Mouse (Mus musculus): Measurements from ENCODE around the gene Mustn1. TPM values are rescaled to one million over a fixed set of nuclear protein-coding genes. Genes with fewer than 3 reads are reported as not detected.
A peak's percentile ranks its signal among the peaks of the same experiment; 100 is the strongest.

Mustn1 gene
- polyA plus RNA-seq, 1 experiment = 0.49 TPM

DNA sequence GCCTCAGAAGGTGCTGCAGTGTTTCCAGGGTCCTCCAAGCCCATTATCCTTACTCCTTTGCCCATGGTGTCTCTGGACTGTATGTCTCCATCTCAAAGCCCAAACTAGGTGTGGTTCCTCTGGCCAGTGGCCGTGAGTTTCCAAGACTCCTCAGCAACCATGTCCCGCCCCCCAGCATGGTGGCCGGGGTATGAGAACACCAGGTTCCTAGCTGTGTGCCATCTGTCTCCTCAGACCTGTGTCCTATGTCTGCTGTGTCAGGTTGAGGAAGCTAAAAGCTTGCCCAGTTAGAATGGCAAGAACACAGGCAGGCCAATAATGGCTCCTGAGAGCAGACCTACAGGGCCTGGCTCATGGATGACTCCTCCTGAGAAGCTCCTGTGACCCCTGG, 2.7 kb downstream of the Mustn1 start:
- Histone ChIP-seq H3K4me1 (ENCODE audit: control insufficient read depth, insufficient read depth, low read length) (peaks cover 2% of the 10 kb centered on the region), H3K27me3 (ENCODE audit: control insufficient read depth, insufficient read depth, low read length, poor library complexity, severe bottlenecking) (no peaks in the 10 kb centered on the region), H3K4me3 (ENCODE audit: low read depth, low read length) (no peak overlapping the region), H3K36me3 (ENCODE audit: control insufficient read depth, insufficient read depth, low read length, poor library complexity, severe bottlenecking) (no peaks in the 10 kb centered on the region), H3K27ac (ENCODE audit: insufficient read depth, low read length) (no peak overlapping the region), H3K9me3 (replicated peaks; ENCODE audit: control insufficient read depth, insufficient read depth, low read length, poor library complexity, severe bottlenecking) (no peaks in the 10 kb centered on the region), H3K9ac (ENCODE audit: low read depth, poor library complexity, severe bottlenecking) (no peak overlapping the region)
- TF ChIP-seq POLR2A (IDR thresholded peaks at IDR 0.05; ENCODE audit: insufficient read depth, low read length) (no peak), CTCF (IDR thresholded peaks at IDR 0.05; ENCODE audit: low read depth, low read length) (peak; percentile 4)

DNA sequence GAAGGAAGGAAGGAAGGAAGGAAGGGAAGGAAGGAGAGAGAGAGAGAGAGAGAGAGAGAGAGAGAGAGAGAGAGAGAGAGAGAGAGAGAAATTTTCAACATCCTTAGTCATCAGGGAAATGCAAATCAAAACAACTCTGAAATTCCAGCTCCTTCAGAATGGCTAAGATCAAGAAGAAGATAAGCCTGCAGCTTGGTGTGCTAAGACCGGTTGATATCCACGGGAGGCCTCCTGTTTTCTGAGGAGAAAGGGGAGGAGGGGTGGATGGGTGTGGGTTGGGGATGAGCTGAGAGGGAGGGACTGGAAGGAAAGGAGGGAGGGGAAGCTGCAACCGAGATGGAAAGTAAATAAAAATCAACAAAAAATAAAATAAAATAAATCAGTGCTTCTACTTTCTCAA, 6.3 kb downstream of the Mustn1 start:
- H3K27ac ChIP-seq (ENCODE audit: insufficient read depth, low read length) = no peak overlapping the region
- TF ChIP-seq CTCF (IDR thresholded peaks at IDR 0.05; ENCODE audit: low read depth, low read length) (no peak), POLR2A (IDR thresholded peaks at IDR 0.05; ENCODE audit: insufficient read depth, low read length) (no peak), EP300 (IDR thresholded peaks at IDR 0.05; ENCODE audit: insufficient read depth, low read depth, low read length) (no peak)
- H3K9ac ChIP-seq (ENCODE audit: low read depth, poor library complexity, severe bottlenecking) = no peak overlapping the region
- H3K27me3 ChIP-seq (ENCODE audit: control insufficient read depth, insufficient read depth, low read length, poor library complexity, severe bottlenecking) = no peaks in the 10 kb centered on the region
- H3K4me1 ChIP-seq (ENCODE audit: control insufficient read depth, insufficient read depth, low read length) = peaks cover 2% of the 10 kb centered on the region
- H3K36me3 ChIP-seq (ENCODE audit: control insufficient read depth, insufficient read depth, low read length, poor library complexity, severe bottlenecking) = no peaks in the 10 kb centered on the region
- H3K9me3 ChIP-seq (replicated peaks; ENCODE audit: control insufficient read depth, insufficient read depth, low read length, poor library complexity, severe bottlenecking) = no peaks in the 10 kb centered on the region
- H3K4me3 ChIP-seq (ENCODE audit: low read depth, low read length) = no peak overlapping the region

- Histone ChIP-seq H3K9ac (ENCODE audit: low read depth, poor library complexity, severe bottlenecking) (no peak within 1 kb of the TSS), H3K9me3 (replicated peaks; ENCODE audit: control insufficient read depth, insufficient read depth, low read length, poor library complexity, severe bottlenecking) (no peaks in the 10 kb centered on the region), H3K4me1 (ENCODE audit: control insufficient read depth, insufficient read depth, low read length) (peaks cover 2% of the 10 kb centered on the region), H3K27me3 (ENCODE audit: control insufficient read depth, insufficient read depth, low read length, poor library complexity, severe bottlenecking) (no peaks in the 10 kb centered on the region), H3K27ac (ENCODE audit: insufficient read depth, low read length) (no peak within 1 kb of the TSS), H3K4me3 (ENCODE audit: low read depth, low read length) (no peak within 1 kb of the TSS), H3K36me3 (ENCODE audit: control insufficient read depth, insufficient read depth, low read length, poor library complexity, severe bottlenecking) (no peaks in the 10 kb centered on the region)
- TF ChIP-seq CTCF (IDR thresholded peaks at IDR 0.05; ENCODE audit: low read depth, low read length) (no peak), POLR2A (IDR thresholded peaks at IDR 0.05; ENCODE audit: insufficient read depth, low read length) (no peak), EP300 (IDR thresholded peaks at IDR 0.05; ENCODE audit: insufficient read depth, low read depth, low read length) (no peak)
Measured at GRCm38 (mm10) chr14:30886204-30886603, 7.2 kb downstream of the Mustn1 start, which contains the start of gene Itih4. Gene Itih4 (plus strand): TSS chr14:30886476.

DNA sequence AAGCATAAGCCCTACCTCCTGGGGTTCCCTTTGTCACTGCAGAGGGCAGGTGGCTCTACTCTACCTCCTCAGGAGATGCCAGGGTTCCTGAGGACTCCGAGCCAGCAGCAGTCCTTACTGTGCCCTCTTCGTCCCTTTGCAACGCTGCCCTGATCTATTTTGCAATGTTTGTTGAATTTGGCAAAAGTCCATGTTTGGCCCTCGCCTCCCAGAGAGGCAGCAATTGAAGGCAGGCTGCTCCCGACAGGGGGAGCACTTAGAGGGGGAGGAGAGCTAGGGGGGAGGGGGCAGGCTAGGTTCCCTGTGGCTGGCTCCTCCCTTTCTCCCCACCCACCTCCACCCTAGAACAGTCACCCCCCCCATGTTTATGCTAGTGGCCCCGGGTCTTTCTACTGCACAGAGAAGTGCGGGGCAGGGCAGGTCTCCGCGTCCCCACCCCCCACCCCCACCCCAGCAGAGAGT, 9.3 kb downstream of the Mustn1 start:
- H3K27ac ChIP-seq (ENCODE audit: insufficient read depth, low read length) = no peak overlapping the region

DNA sequence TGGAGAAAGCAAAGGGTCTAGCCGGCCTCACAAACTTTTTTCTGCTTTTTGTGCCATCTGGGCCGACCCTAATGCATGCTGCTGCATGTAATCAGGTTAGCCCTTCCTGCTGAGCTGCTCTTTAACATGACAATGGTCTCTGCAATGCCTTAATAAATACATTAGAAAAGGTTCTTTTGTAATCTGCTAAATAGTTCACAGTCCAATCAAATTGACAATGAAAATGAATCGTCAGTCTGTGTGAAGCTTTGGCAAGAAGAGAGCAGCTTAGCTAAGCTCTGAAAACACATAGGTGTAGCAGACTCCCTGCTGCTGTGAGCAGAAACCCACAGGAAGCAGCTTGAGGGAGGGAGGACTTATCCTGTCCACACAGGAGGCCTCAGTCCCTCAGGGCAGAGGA, 21.0 kb downstream of the Mustn1 start:
- Histone ChIP-seq H3K27ac (ENCODE audit: insufficient read depth, low read length) (no peak overlapping the region), H3K27me3 (ENCODE audit: control insufficient read depth, insufficient read depth, low read length, poor library complexity, severe bottlenecking) (no peaks in the 10 kb centered on the region), H3K9me3 (replicated peaks; ENCODE audit: control insufficient read depth, insufficient read depth, low read length, poor library complexity, severe bottlenecking) (no peaks in the 10 kb centered on the region), H3K4me1 (ENCODE audit: control insufficient read depth, insufficient read depth, low read length) (no peaks in the 10 kb centered on the region), H3K36me3 (ENCODE audit: control insufficient read depth, insufficient read depth, low read length, poor library complexity, severe bottlenecking) (no peaks in the 10 kb centered on the region), H3K4me3 (ENCODE audit: low read depth, low read length) (no peak overlapping the region), H3K9ac (ENCODE audit: low read depth, poor library complexity, severe bottlenecking) (no peak overlapping the region)
- TF ChIP-seq POLR2A (IDR thresholded peaks at IDR 0.05; ENCODE audit: insufficient read depth, low read length) (no peak), EP300 (IDR thresholded peaks at IDR 0.05; ENCODE audit: insufficient read depth, low read depth, low read length) (no peak), CTCF (IDR thresholded peaks at IDR 0.05; ENCODE audit: low read depth, low read length) (no peak)

More for the DNA sequence above, 9.3 kb downstream of the Mustn1 start:
- Histone ChIP-seq H3K9me3 (replicated peaks; ENCODE audit: control insufficient read depth, insufficient read depth, low read length, poor library complexity, severe bottlenecking) (no peaks in the 10 kb centered on the region), H3K4me1 (ENCODE audit: control insufficient read depth, insufficient read depth, low read length) (peaks cover 2% of the 10 kb centered on the region), H3K27me3 (ENCODE audit: control insufficient read depth, insufficient read depth, low read length, poor library complexity, severe bottlenecking) (no peaks in the 10 kb centered on the region), H3K4me3 (ENCODE audit: low read depth, low read length) (no peak overlapping the region), H3K36me3 (ENCODE audit: control insufficient read depth, insufficient read depth, low read length, poor library complexity, severe bottlenecking) (no peaks in the 10 kb centered on the region), H3K9ac (ENCODE audit: low read depth, poor library complexity, severe bottlenecking) (no peak overlapping the region)
- TF ChIP-seq CTCF (IDR thresholded peaks at IDR 0.05; ENCODE audit: low read depth, low read length) (peak; percentile 53), EP300 (IDR thresholded peaks at IDR 0.05; ENCODE audit: insufficient read depth, low read depth, low read length) (no peak)

DNA sequence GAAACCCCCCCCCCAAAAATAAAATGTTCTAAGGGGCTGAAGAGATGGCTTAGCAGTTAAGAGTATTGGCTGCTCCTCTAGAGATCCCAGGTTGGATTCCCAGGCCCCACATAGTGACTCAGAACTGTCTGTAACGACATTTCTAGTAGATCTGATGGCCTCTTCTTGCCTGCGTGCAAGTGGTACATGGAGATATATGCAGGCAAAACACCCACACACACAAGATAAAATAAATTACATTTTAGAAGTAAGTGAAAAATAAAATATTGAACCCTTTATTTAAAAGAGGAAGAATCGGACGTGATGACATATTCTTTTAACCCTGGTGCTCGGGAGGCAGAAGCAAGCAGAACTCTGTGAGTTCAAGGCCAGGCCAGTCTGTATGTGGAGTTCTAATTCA, 23.6 kb downstream of the Mustn1 start:
- Histone ChIP-seq H3K9me3 (replicated peaks; ENCODE audit: control insufficient read depth, insufficient read depth, low read length, poor library complexity, severe bottlenecking) (no peaks in the 10 kb centered on the region), H3K4me1 (ENCODE audit: control insufficient read depth, insufficient read depth, low read length) (no peaks in the 10 kb centered on the region), H3K27ac (ENCODE audit: insufficient read depth, low read length) (no peak overlapping the region), H3K36me3 (ENCODE audit: control insufficient read depth, insufficient read depth, low read length, poor library complexity, severe bottlenecking) (no peaks in the 10 kb centered on the region), H3K27me3 (ENCODE audit: control insufficient read depth, insufficient read depth, low read length, poor library complexity, severe bottlenecking) (no peaks in the 10 kb centered on the region), H3K4me3 (ENCODE audit: low read depth, low read length) (no peak overlapping the region), H3K9ac (ENCODE audit: low read depth, poor library complexity, severe bottlenecking) (no peak overlapping the region)
- TF ChIP-seq CTCF (IDR thresholded peaks at IDR 0.05; ENCODE audit: low read depth, low read length) (no peak), POLR2A (IDR thresholded peaks at IDR 0.05; ENCODE audit: insufficient read depth, low read length) (no peak), EP300 (IDR thresholded peaks at IDR 0.05; ENCODE audit: insufficient read depth, low read depth, low read length) (no peak)
